Mouse (Mus musculus) neural tube, embryonic 14.5 days (tissue): ENCODE measurements around the gene Spats1. TPM values are rescaled to one million over a fixed set of nuclear protein-coding genes. Genes with fewer than 3 reads are reported as not detected.
"Not testable (repeated sequence)": the region's sequence is repeated elsewhere in the genome, so short reads cannot be mapped to it uniquely, and the experiment has no call there.

Experiments used
- ATAC-seq: fragments of 200-750 bp; cut with Nextera tagmentation; 2 replicates; pipeline ENCODE4 v1.8.0; 2017; ENCODE audit warnings: low read depth, mild to moderate bottlenecking, moderate TSS enrichment, moderate library complexity
- H3K27ac ChIP-seq: fragments of 300-500 bp; sonication (generic); 2 replicates; pipeline ENCODE4 v1.5.1; 2014; ENCODE audit warnings: low read depth, mild to moderate bottlenecking, control low read depth, low read length, moderate library complexity, mixed read lengths
- H3K27me3 ChIP-seq: fragments of 300-500 bp; sonication (generic); 2 replicates; pipeline ENCODE4 v1.6.1; 2014; ENCODE audit warnings: low read length; ENCODE audit not compliant: control insufficient read depth, insufficient read depth
- H3K36me3 ChIP-seq: fragments of 300-500 bp; sonication (generic); 2 replicates; pipeline ENCODE4 v1.6.1; 2014; ENCODE audit warnings: low read length, mixed read lengths; ENCODE audit not compliant: control insufficient read depth, insufficient read depth
- H3K4me1 ChIP-seq: fragments of 300-500 bp; sonication (generic); 2 replicates; pipeline ENCODE4 v1.6.1; 2014; ENCODE audit warnings: low read length; ENCODE audit not compliant: control insufficient read depth, insufficient read depth
- H3K4me2 ChIP-seq: fragments of 300-500 bp; sonication (generic); 2 replicates; pipeline ENCODE4 v1.6.1; 2014; ENCODE audit warnings: mild to moderate bottlenecking, low read depth, low read length, control low read depth
- H3K4me3 ChIP-seq: fragments of 300-500 bp; sonication (generic); 2 replicates; pipeline ENCODE4 v1.5.1; 2014; ENCODE audit warnings: low read depth, low read length, control low read depth, mixed read lengths
- H3K9ac ChIP-seq: fragments of 300-500 bp; sonication (generic); replicated peaks from 2 replicates; pipeline ENCODE4 v1.6.1; 2014; ENCODE audit warnings: low read depth, mild to moderate bottlenecking, control low read depth, low read length, mixed read lengths
- H3K9me3 ChIP-seq: fragments of 300-500 bp; sonication (generic); 2 replicates; pipeline ENCODE4 v1.6.1; 2016; ENCODE audit warnings: low read length; ENCODE audit not compliant: control insufficient read depth
- WGBS: fragments of 180-500 bp; shearing (Covaris S2); extraction: QIAGEN DNeasy Blood & Tissue Kit; methylation state at CpG from one replicate; pipeline ENCODE4 v1.1.7; 2014; 5-methylcytosine and 5-hydroxymethylcytosine counted together
- polyA plus RNA-seq: library from polyadenylated mRNA; unstranded; fragments of >200 nt; fragmentation: Nextera tagmentation; extraction: Ambion mirVana; gene quantifications from 2 replicates; pipeline ENCODE4 v1.2.1, GENCODE M21; 2014

The Spats1 gene
- polyA plus RNA-seq, 1 experiment from 2014 or later: 2.8 TPM

- Histone ChIP-seq H3K27ac (no peak overlapping the region), H3K4me1 (no peaks in the 10 kb centered on the region), H3K9ac (no peak overlapping the region), H3K4me3 (no peak overlapping the region), H3K4me2 (no peak overlapping the region), H3K36me3 (0 out of 2 replicates have a peak, but pooled peaks cover 3% of the 10 kb centered on the region), H3K9me3 (no peaks in the 10 kb centered on the region), H3K27me3 (no peaks in the 10 kb centered on the region)
- WGBS: 87% methylated on average over 4 of the region's 4 CpGs
- no peak for ATAC-seq
Measured at GRCm38 (mm10) chr17:45445923-45446322, 29.3 kb downstream of the Spats1 start.

- H3K9ac ChIP-seq: peak overlapping the region; percentile 75
- peak overlapping the region; percentile 89 for H3K4me3 ChIP-seq
- H3K4me1 ChIP-seq: peaks cover 15% of the 10 kb centered on the region
- peak overlapping the region; percentile 75 for H3K4me2 ChIP-seq
- H3K36me3 ChIP-seq: no peaks in the 10 kb centered on the region
- no peaks in the 10 kb centered on the region for H3K9me3 ChIP-seq
- H3K27ac ChIP-seq: peak overlapping the region; percentile 94
- no peaks in the 10 kb centered on the region for H3K27me3 ChIP-seq
- ATAC-seq: no peak
- WGBS: 7% methylated on average over 12 of the region's 12 CpGs
Measured at GRCm38 (mm10) chr17:45434262-45434590, 41.0 kb downstream of the Spats1 start.

- H3K27ac ChIP-seq: peak within 1 kb of the TSS; percentile 94
- H3K36me3 ChIP-seq: no peaks in the 10 kb centered on the region
- WGBS: under 1% methylated on average over 73 of the region's 73 CpGs
- no peaks in the 10 kb centered on the region for H3K9me3 ChIP-seq
- peak within 1 kb of the TSS; percentile 75 for H3K9ac ChIP-seq
- peak; percentile 97 for ATAC-seq
- peaks cover 15% of the 10 kb centered on the region for H3K4me1 ChIP-seq
- peak within 1 kb of the TSS; percentile 89 for H3K4me3 ChIP-seq
- no peaks in the 10 kb centered on the region for H3K27me3 ChIP-seq
- H3K4me2 ChIP-seq: peak within 1 kb of the TSS; percentile 97
Measured at GRCm38 (mm10) chr17:45433419-45434261, 41.6 kb downstream of the Spats1 start, which contains the start of gene Cdc5l. Gene Cdc5l (minus strand): TSS chr17:45433737.

- 1% methylated on average over 56 of the region's 62 CpGs for WGBS
- peak; percentile 84 for ATAC-seq
- Histone ChIP-seq H3K27ac (peak overlapping the region; percentile 94), H3K36me3 (no peaks in the 10 kb centered on the region), H3K4me2 (peak overlapping the region; percentile 97), H3K9ac (peak overlapping the region; percentile 75), H3K4me1 (peaks cover 15% of the 10 kb centered on the region), H3K27me3 (no peaks in the 10 kb centered on the region), H3K9me3 (no peaks in the 10 kb centered on the region), H3K4me3 (peak overlapping the region; percentile 89)
Measured at GRCm38 (mm10) chr17:45432706-45433398, 42.4 kb downstream of the Spats1 start.

- Histone ChIP-seq H3K27ac (no peak overlapping the region), H3K9me3 (no peaks in the 10 kb centered on the region), H3K27me3 (no peaks in the 10 kb centered on the region), H3K36me3 (no peaks in the 10 kb centered on the region), H3K4me1 (peaks cover 15% of the 10 kb centered on the region), H3K4me3 (peak overlapping the region; percentile 89), H3K9ac (no peak overlapping the region), H3K4me2 (peak overlapping the region; percentile 97)
- 81% methylated on average over 3 of the region's 3 CpGs for WGBS
- no peak for ATAC-seq
Measured at GRCm38 (mm10) chr17:45432007-45432406, 43.2 kb downstream of the Spats1 start.

- no peaks in the 10 kb centered on the region for H3K4me1 ChIP-seq
- H3K27ac ChIP-seq: no peak overlapping the region
- H3K4me2 ChIP-seq: no peak overlapping the region
- no peaks in the 10 kb centered on the region for H3K9me3 ChIP-seq
- ATAC-seq: no peak
- H3K9ac ChIP-seq: no peak overlapping the region
- H3K36me3 ChIP-seq: peaks cover 41% of the 10 kb centered on the region
- 80% methylated on average over 2 of the region's 2 CpGs for WGBS
- no peak overlapping the region for H3K4me3 ChIP-seq
- H3K27me3 ChIP-seq: no peaks in the 10 kb centered on the region
Measured at GRCm38 (mm10) chr17:45417387-45417786, 57.8 kb downstream of the Spats1 start.

- H3K4me1 ChIP-seq, H3K9me3 ChIP-seq, H3K27me3 ChIP-seq, H3K27ac ChIP-seq, ATAC-seq, H3K4me2 ChIP-seq, H3K4me3 ChIP-seq, H3K9ac ChIP-seq: not testable (repeated sequence)
- WGBS: 77% methylated on average over 2 of the region's 2 CpGs
- peaks cover 61% of the 10 kb centered on the region for H3K36me3 ChIP-seq
Measured at GRCm38 (mm10) chr17:45411617-45412016, 63.6 kb downstream of the Spats1 start.

- Histone ChIP-seq H3K4me2 (no peak overlapping the region), H3K27me3 (no peaks in the 10 kb centered on the region), H3K4me3 (no peak overlapping the region), H3K9ac (no peak overlapping the region), H3K9me3 (no peaks in the 10 kb centered on the region), H3K36me3 (peaks cover 54% of the 10 kb centered on the region), H3K4me1 (no peaks in the 10 kb centered on the region), H3K27ac (no peak overlapping the region)
- WGBS: 94% methylated on average over 2 of the region's 2 CpGs
- no peak for ATAC-seq
Measured at GRCm38 (mm10) chr17:45408719-45409118, 66.5 kb downstream of the Spats1 start.

GRCm38 (mm10) chr17:45406281-45406680 lies 68.9 kb downstream of the Spats1 start:
- H3K27me3 ChIP-seq: no peaks in the 10 kb centered on the region
- no peak overlapping the region for H3K4me3 ChIP-seq
- H3K9ac ChIP-seq: no peak overlapping the region
- H3K4me2 ChIP-seq: no peak overlapping the region
- no peak overlapping the region for H3K27ac ChIP-seq
- no peaks in the 10 kb centered on the region for H3K4me1 ChIP-seq
- H3K36me3 ChIP-seq: peaks cover 37% of the 10 kb centered on the region; the same call in 1 of the 2 replicates
- H3K9me3 ChIP-seq: no peaks in the 10 kb centered on the region
- no peak for ATAC-seq
- WGBS: 98% methylated on average over 10 of the region's 10 CpGs
